Mouse (Mus musculus) embryonic facial prominence, embryonic 14.5 days (tissue): ENCODE results near the gene Tbcd. TPM values are rescaled to one million over a fixed set of nuclear protein-coding genes. Genes with fewer than 3 reads are reported as not detected.

Source experiments
- ATAC-seq: fragments of 200-750 bp; cut with Nextera tagmentation; 2 replicates; pipeline ENCODE4 v1.8.0; 2017; ENCODE audit warnings: low read depth, moderate number of reproducible peaks, moderate TSS enrichment
- DNase-seq: peaks from one replicate; pipeline ENCODE4 v3.0.0-alpha.2; 2015; ENCODE audit warnings: low spot score
- H3K27ac ChIP-seq: fragments of 300-500 bp; sonication (generic); replicated peaks from 2 replicates; pipeline ENCODE4 v1.5.1; 2014; ENCODE audit warnings: low read depth, mild to moderate bottlenecking, low read length, moderate library complexity
- H3K27me3 ChIP-seq: fragments of 300-500 bp; sonication (generic); replicated peaks from 2 replicates; pipeline ENCODE4 v1.6.1; 2014; ENCODE audit warnings: low read length; ENCODE audit not compliant: control insufficient read depth, insufficient read depth
- H3K36me3 ChIP-seq: fragments of 300-500 bp; sonication (generic); 2 replicates; pipeline ENCODE4 v1.6.1; 2014; ENCODE audit warnings: low read length, mixed read lengths; ENCODE audit not compliant: control insufficient read depth, insufficient read depth
- H3K4me1 ChIP-seq: fragments of 300-500 bp; sonication (generic); 2 replicates; pipeline ENCODE4 v1.6.1; 2014; ENCODE audit warnings: antibody characterized with exemption, low read length; ENCODE audit not compliant: control insufficient read depth, insufficient read depth
- H3K4me2 ChIP-seq: fragments of 300-500 bp; sonication (generic); 2 replicates; pipeline ENCODE4 v1.6.1; 2014; ENCODE audit warnings: low read depth, mild to moderate bottlenecking, low read length, moderate library complexity, mixed read lengths
- H3K4me3 ChIP-seq: fragments of 300-500 bp; sonication (generic); 2 replicates; pipeline ENCODE4 v1.5.1; 2014; ENCODE audit warnings: low read depth, mild to moderate bottlenecking, low read length
- H3K9ac ChIP-seq: fragments of 300-500 bp; sonication (generic); 2 replicates; pipeline ENCODE4 v1.6.1; 2014; ENCODE audit warnings: low read depth, mild to moderate bottlenecking, low read length, moderate library complexity, mixed read lengths
- H3K9me3 ChIP-seq: fragments of 300-500 bp; sonication (generic); 2 replicates; pipeline ENCODE4 v1.6.1; 2016; ENCODE audit warnings: low read length; ENCODE audit not compliant: control insufficient read depth
- WGBS: fragments of 180-500 bp; shearing (Covaris S2); extraction: QIAGEN DNeasy Blood & Tissue Kit; methylation state at CpG from one replicate; pipeline ENCODE4 v1.1.7; 2014; 5-methylcytosine and 5-hydroxymethylcytosine counted together
- polyA plus RNA-seq: library from polyadenylated mRNA; unstranded; fragments of >200 nt; fragmentation: Nextera tagmentation; extraction: Ambion mirVana; gene quantifications from 2 replicates; pipeline ENCODE4 v1.2.1, GENCODE M21; 2014

The Tbcd gene
- polyA plus RNA-seq, 1 experiment from 2014 or later: 40.3 TPM

- Histone ChIP-seq H3K4me3 (peak overlapping the region; percentile 6; the same call in 1 of the 2 replicates), H3K4me2 (peak overlapping the region; percentile 26; the same call in 1 of the 2 replicates), H3K36me3 (no peaks in the 10 kb centered on the region), H3K4me1 (no peaks in the 10 kb centered on the region; the same call in 1 of the 2 replicates), H3K27me3 (no peaks in the 10 kb centered on the region), H3K27ac (no peak overlapping the region), H3K9me3 (no peaks in the 10 kb centered on the region), H3K9ac (no peak overlapping the region; the same call in 1 of the 2 replicates)
- DNase-seq (no peak), ATAC-seq (no peak)
- WGBS: 74% methylated on average over 17 of the region's 17 CpGs
These were observed 66.1 kb downstream of the Tbcd start for GRCm38 (mm10) chr11:121517687-121518465.

DNA sequence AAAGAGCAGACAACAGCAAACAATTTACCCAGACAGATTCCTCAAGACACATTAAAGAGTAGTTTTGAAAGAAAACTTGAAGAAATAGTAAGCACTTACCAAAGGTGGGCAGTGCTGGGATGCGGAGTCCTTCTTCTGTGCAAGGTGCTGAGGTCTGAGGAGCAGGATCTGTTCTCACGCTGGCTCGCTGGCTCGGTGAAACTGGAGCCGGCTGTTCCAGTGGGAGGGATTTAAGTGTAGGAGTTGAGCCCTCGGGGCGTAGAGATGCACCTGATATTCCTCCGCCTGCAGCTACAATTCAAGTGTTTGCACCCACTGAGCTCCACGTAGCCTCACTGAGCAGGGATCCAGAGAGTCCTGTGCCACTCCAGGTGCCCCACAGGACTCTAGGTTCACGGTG lies 67.4 kb downstream of the Tbcd start, which contains the start of gene Zfp750:
Gene Zfp750 (minus strand): TSS at position 203 of the 400 bp plus-strand sequence.
- Histone ChIP-seq H3K27me3 (no peaks in the 10 kb centered on the region), H3K4me3 (peak within 1 kb of the TSS; percentile 18; the same call in 1 of the 2 replicates), H3K4me2 (peak within 1 kb of the TSS; percentile 2; the same call in 1 of the 2 replicates), H3K4me1 (no peaks in the 10 kb centered on the region; the same call in 1 of the 2 replicates), H3K9ac (no peak within 1 kb of the TSS; the same call in 1 of the 2 replicates), H3K36me3 (no peaks in the 10 kb centered on the region), H3K27ac (peak within 1 kb of the TSS; percentile 5; the same call in 1 of the 2 replicates), H3K9me3 (no peaks in the 10 kb centered on the region)
- ATAC-seq (peak; percentile 70), DNase-seq (peak; percentile 86)
- WGBS: 26% methylated on average over 10 of the region's 10 CpGs

DNA sequence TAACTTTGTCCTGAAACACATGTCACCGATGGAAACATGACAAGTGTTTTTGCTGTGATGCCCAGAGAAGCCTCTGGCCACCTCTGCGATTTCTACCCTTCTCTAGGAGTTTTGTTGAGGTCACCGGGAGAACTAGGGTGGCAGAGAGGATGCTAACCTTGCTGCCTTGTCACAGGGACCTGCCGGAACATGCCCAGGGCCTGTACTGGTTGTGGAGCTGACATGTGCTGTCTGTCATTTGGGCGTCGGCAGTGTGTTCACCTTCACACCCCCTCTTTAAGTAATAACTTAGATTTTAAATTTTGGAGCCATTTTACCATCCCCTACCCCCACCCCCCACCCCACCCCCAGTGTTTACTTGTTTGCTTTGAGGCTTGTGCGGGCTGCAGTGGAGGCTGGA lies 68.0 kb downstream of the Tbcd start:
- no peak overlapping the region for H3K27ac ChIP-seq
- no peak overlapping the region for H3K9ac ChIP-seq
- DNase-seq: no peak
- H3K36me3 ChIP-seq: no peaks in the 10 kb centered on the region
- no peak for ATAC-seq
- no peaks in the 10 kb centered on the region for H3K27me3 ChIP-seq
- no peak overlapping the region for H3K4me3 ChIP-seq
- 82% methylated on average over 7 of the region's 7 CpGs for WGBS
- H3K9me3 ChIP-seq: no peaks in the 10 kb centered on the region
- H3K4me1 ChIP-seq: no peaks in the 10 kb centered on the region; the same call in 1 of the 2 replicates
- H3K4me2 ChIP-seq: no peak overlapping the region

GRCm38 (mm10) chr11:121520761-121521160 lies 69.0 kb downstream of the Tbcd start:
- WGBS: 80% methylated on average over 2 of the region's 2 CpGs
- H3K4me1 ChIP-seq: no peaks in the 10 kb centered on the region; the same call in 1 of the 2 replicates
- no peaks in the 10 kb centered on the region for H3K36me3 ChIP-seq
- no peak overlapping the region for H3K4me3 ChIP-seq
- no peak overlapping the region for H3K27ac ChIP-seq
- ATAC-seq: no peak
- no peak for DNase-seq
- H3K9me3 ChIP-seq: no peaks in the 10 kb centered on the region
- no peak overlapping the region for H3K9ac ChIP-seq
- H3K4me2 ChIP-seq: no peak overlapping the region
- no peaks in the 10 kb centered on the region for H3K27me3 ChIP-seq

GRCm38 (mm10) chr11:121522156-121522762 lies 70.5 kb downstream of the Tbcd start:
- WGBS: 72% methylated on average over 4 of the region's 4 CpGs
- ATAC-seq: no peak
- H3K4me2 ChIP-seq: no peak overlapping the region
- H3K36me3 ChIP-seq: no peaks in the 10 kb centered on the region
- H3K27ac ChIP-seq: no peak overlapping the region
- no peak overlapping the region for H3K4me3 ChIP-seq
- no peaks in the 10 kb centered on the region for H3K9me3 ChIP-seq
- H3K27me3 ChIP-seq: no peaks in the 10 kb centered on the region
- no peak overlapping the region for H3K9ac ChIP-seq
- DNase-seq: no peak
- no peaks in the 10 kb centered on the region; the same call in 1 of the 2 replicates for H3K4me1 ChIP-seq

DNA sequence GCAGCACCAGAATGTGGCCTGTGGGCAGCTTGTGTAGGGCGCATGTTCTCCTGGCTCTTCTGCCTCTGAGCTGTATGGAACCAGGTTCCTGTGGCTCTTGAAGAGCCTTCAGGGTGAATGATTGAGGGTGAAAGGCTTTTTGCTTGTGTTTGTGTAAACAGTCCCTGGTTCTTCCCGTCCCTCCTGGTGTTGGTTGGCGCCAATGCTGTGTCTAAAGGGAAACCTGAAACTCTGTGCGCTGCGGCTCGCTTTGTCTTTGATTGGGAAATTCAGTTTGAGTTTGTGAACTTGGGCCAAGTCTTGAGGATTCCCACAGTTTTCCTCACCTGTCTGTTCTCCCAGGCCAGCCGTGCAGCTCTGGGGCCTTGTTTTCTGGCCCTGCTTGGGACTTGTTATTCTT lies 72.4 kb downstream of the Tbcd start:
- no peak overlapping the region for H3K9ac ChIP-seq
- DNase-seq (no peak), ATAC-seq (peak; percentile 27; the same call in 1 of the 2 replicates)
- H3K27ac ChIP-seq: no peak overlapping the region
- 77% methylated on average over 7 of the region's 7 CpGs for WGBS
- H3K27me3 ChIP-seq: no peaks in the 10 kb centered on the region
- no peaks in the 10 kb centered on the region; the same call in 1 of the 2 replicates for H3K4me1 ChIP-seq
- H3K4me3 ChIP-seq: no peak overlapping the region
- no peaks in the 10 kb centered on the region for H3K9me3 ChIP-seq
- no peaks in the 10 kb centered on the region for H3K36me3 ChIP-seq
- no peak overlapping the region for H3K4me2 ChIP-seq

GRCm38 (mm10) chr11:121529747-121530146 lies 78.0 kb downstream of the Tbcd start:
- Histone ChIP-seq H3K36me3 (no peaks in the 10 kb centered on the region), H3K27ac (no peak overlapping the region), H3K9me3 (no peaks in the 10 kb centered on the region), H3K4me2 (no peak overlapping the region), H3K4me1 (peaks cover 8% of the 10 kb centered on the region; the same call in 1 of the 2 replicates), H3K27me3 (no peaks in the 10 kb centered on the region), H3K4me3 (no peak overlapping the region), H3K9ac (no peak overlapping the region)
- WGBS: 87% methylated on average over 3 of the region's 3 CpGs
- ATAC-seq (no peak), DNase-seq (no peak)

DNA sequence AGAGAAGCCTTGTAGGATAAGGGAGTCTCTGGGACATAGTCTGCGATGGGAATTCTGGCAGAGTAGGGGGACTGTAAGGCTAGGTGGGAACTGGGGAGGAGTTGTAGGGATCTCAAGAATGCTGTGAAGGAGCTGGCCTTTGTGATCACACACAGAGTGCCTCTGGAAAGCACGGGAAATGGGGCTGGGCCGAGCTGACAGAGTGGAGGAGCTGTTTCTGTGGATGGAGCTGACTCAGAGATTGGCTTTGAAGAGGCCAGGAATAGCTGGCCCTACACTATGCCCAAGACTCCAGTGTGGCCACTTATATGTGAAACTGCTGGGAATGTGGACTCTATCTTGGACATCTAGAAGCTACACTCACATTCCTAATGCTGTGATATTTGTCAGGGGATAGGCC lies 84.8 kb downstream of the Tbcd start:
- 50% methylated on average over 3 of the region's 3 CpGs for WGBS
- Histone ChIP-seq H3K9ac (no peak overlapping the region), H3K4me3 (no peak overlapping the region), H3K4me2 (no peak overlapping the region), H3K27ac (no peak overlapping the region), H3K36me3 (0 out of 2 replicates have a peak, but pooled peaks cover 7% of the 10 kb centered on the region), H3K9me3 (no peaks in the 10 kb centered on the region), H3K27me3 (no peaks in the 10 kb centered on the region), H3K4me1 (peaks cover 8% of the 10 kb centered on the region; the same call in 1 of the 2 replicates)
- ATAC-seq (no peak), DNase-seq (no peak)
